Mouse (Mus musculus) forebrain, embryonic 13.5 days (tissue): ENCODE data around the gene Nupr1l. TPM values are rescaled to one million over a fixed set of nuclear protein-coding genes. Genes with fewer than 3 reads are reported as not detected.

Experiments used
- ATAC-seq: fragments of 200-750 bp; cut with Nextera tagmentation; 2 replicates; pipeline ENCODE4 v1.8.0; 2017
- H3K27ac ChIP-seq: fragments of 300-500 bp; sonication (generic); 2 replicates; pipeline ENCODE4 v1.5.1; 2015; ENCODE audit warnings: inconsistent platforms, mild to moderate bottlenecking, moderate library complexity
- H3K27me3 ChIP-seq: fragments of 300-500 bp; sonication (generic); 2 replicates; pipeline ENCODE4 v1.6.1; 2015; ENCODE audit warnings: mild to moderate bottlenecking, inconsistent platforms
- H3K36me3 ChIP-seq: fragments of 300-500 bp; sonication (generic); 2 replicates; pipeline ENCODE4 v1.6.1; 2015; ENCODE audit warnings: mild to moderate bottlenecking, inconsistent platforms; ENCODE audit not compliant: poor library complexity, severe bottlenecking
- H3K4me1 ChIP-seq: fragments of 300-500 bp; sonication (generic); 2 replicates; pipeline ENCODE4 v1.6.1; 2015; ENCODE audit warnings: inconsistent platforms
- H3K4me2 ChIP-seq: fragments of 300-500 bp; sonication (generic); 2 replicates; pipeline ENCODE4 v1.6.1; 2015; ENCODE audit warnings: inconsistent platforms, mild to moderate bottlenecking, moderate library complexity
- H3K4me3 ChIP-seq: fragments of 300-500 bp; sonication (generic); 2 replicates; pipeline ENCODE4 v1.5.1; 2015; ENCODE audit warnings: mild to moderate bottlenecking, inconsistent platforms
- H3K9ac ChIP-seq: fragments of 300-500 bp; sonication (generic); 2 replicates; pipeline ENCODE4 v1.6.1; 2015; ENCODE audit warnings: mild to moderate bottlenecking, inconsistent platforms
- H3K9me3 ChIP-seq: fragments of 300-500 bp; sonication (generic); replicated peaks from 2 replicates; pipeline ENCODE4 v1.6.1; 2016; ENCODE audit warnings: inconsistent platforms
- WGBS: fragments of 180-500 bp; shearing (Covaris S2); methylation state at CpG from one replicate; pipeline ENCODE4 v1.1.7; 2015; 5-methylcytosine and 5-hydroxymethylcytosine counted together
- polyA plus RNA-seq: library from polyadenylated mRNA; unstranded; fragments of >200 nt; fragmentation: Nextera tagmentation; extraction: Ambion mirVana; gene quantifications from 2 replicates; pipeline ENCODE4 v1.2.1, GENCODE M21; 2015

The Nupr1l gene
- polyA plus RNA-seq, 1 experiment from 2014 or later = 7.2 TPM

DNA sequence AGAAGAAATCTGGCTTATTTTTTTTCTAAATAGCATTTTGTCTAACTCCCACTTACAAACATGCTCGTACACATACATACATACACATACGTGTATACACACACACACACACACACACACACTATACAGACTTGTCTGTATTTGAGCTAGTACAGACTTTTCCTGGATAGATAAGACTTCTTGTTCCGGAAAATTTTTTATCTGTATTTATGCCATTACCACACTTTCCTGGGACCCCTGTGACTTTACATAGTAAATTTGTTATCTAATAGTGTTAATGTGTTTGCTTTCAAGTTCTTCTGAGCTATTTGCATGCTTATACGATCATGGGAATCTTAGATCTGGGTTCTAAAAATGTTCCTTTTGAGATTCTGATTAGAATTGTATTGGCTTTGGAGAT is 43.8 kb downstream of the Nupr1l start:
- H3K9me3 ChIP-seq = no peaks in the 10 kb centered on the region
- WGBS = 95% methylated on average over 4 of the region's 4 CpGs
- no peaks in the 10 kb centered on the region for H3K4me1 ChIP-seq
- H3K4me2 ChIP-seq = no peak overlapping the region
- no peak overlapping the region for H3K9ac ChIP-seq
- H3K27ac ChIP-seq = no peak overlapping the region
- H3K36me3 ChIP-seq = no peaks in the 10 kb centered on the region
- ATAC-seq = no peak
- H3K27me3 ChIP-seq = no peaks in the 10 kb centered on the region
- H3K4me3 ChIP-seq = no peak overlapping the region

DNA sequence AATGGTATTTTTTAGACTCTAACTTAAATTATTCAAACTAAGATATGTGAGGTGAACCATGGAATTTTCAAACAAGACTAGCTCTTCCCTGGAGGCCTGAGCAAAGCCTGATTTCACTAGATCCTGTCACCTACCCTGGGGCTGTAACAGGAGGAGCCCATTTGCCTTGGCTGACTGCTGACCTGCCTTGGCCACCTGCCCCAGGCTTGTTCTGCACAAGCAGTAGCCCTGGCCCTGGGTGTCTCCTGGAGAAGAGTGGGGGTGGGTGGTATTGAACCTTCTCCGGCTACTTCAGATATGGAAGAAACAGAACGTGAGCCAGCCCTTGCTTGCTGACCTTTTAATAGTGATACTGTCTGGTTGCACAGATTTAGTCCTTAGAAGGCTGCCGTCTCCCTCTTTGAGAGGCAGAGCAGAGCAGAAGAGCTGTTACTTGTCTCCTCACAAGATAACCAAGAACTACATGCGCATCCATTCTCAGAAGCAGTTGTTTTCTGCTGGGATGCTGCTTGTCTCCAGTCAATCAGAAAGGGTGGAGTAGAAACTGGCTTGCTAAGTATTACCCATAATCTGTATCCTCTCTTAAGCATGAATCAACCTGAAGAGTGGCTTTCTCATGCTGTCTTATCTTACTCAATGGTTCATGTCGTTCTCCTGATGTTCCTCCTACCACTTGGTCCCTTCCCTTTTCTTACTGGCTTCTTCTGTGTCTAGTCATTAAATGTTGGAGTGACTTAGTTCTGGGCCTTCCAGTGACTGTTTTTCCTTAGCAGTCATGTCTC is 46.3 kb downstream of the Nupr1l start:
- no peak for ATAC-seq
- WGBS = 90% methylated on average over 5 of the region's 5 CpGs

GRCm38 (mm10) chr5:129955792-129956191 is 47.5 kb downstream of the Nupr1l start:
- 82% methylated on average over 6 of the region's 6 CpGs for WGBS
- Histone ChIP-seq H3K4me1 (no peaks in the 10 kb centered on the region), H3K9ac (no peak overlapping the region), H3K27ac (no peak overlapping the region), H3K4me3 (no peak overlapping the region), H3K9me3 (no peaks in the 10 kb centered on the region), H3K27me3 (no peaks in the 10 kb centered on the region), H3K4me2 (no peak overlapping the region), H3K36me3 (peaks cover 7% of the 10 kb centered on the region; the same call in 1 of the 2 replicates)
- no peak for ATAC-seq

More for the DNA sequence above, 46.3 kb downstream of the Nupr1l start:
- H3K4me2 ChIP-seq = no peak overlapping the region
- H3K27me3 ChIP-seq = no peaks in the 10 kb centered on the region
- no peak overlapping the region for H3K27ac ChIP-seq
- H3K4me1 ChIP-seq = no peaks in the 10 kb centered on the region
- no peaks in the 10 kb centered on the region for H3K9me3 ChIP-seq
- H3K36me3 ChIP-seq = 0 out of 2 replicates have a peak, but pooled peaks cover under 1% of the 10 kb centered on the region
- no peak overlapping the region for H3K4me3 ChIP-seq
- no peak overlapping the region for H3K9ac ChIP-seq

DNA sequence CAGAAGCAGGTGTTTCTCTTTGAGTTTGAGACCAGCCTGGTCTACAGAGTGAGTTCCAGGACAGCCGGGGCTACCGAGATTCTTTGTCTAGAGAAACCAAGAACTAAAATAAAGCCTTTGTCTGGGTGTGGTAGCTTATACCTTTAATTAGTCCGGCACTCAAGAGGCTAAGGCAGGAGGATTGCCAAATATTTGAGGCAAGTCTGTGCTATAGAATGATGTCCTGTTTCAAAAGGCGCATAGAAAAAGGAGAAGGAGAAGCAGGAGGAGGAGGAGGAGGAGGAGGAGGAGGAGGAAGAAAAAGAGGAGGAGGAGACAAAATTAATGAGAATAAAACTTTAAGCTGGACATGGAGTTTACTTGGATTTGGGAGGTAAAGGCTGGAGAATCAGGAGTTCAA is 54.9 kb downstream of the Nupr1l start:
- H3K9ac ChIP-seq = no peak overlapping the region
- H3K27ac ChIP-seq = no peak overlapping the region
- H3K36me3 ChIP-seq = peaks cover 7% of the 10 kb centered on the region; the same call in 1 of the 2 replicates
- peaks cover 10% of the 10 kb centered on the region for H3K4me1 ChIP-seq
- no peak overlapping the region for H3K4me3 ChIP-seq
- H3K4me2 ChIP-seq = no peak overlapping the region
- no peaks in the 10 kb centered on the region for H3K9me3 ChIP-seq
- ATAC-seq = no peak
- 26% methylated on average over 4 of the region's 4 CpGs for WGBS
- H3K27me3 ChIP-seq = no peaks in the 10 kb centered on the region

Other genes starting within 250 kb of the Nupr1l start
- gene Zfp11, start 238.4 kb upstream of the Nupr1l start, polyA plus RNA-seq = 7.7 and 8.5 TPM in 2 replicates
- not detected in 2 replicates for gene Sept14, start 200.0 kb upstream of the Nupr1l start, polyA plus RNA-seq
- gene Mrps17, start 193.0 kb upstream of the Nupr1l start, polyA plus RNA-seq = 194 and 203 TPM in 2 replicates
- gene Nipsnap2, start 183.5 kb upstream of the Nupr1l start, polyA plus RNA-seq = 83.0 and 88.7 TPM in 2 replicates
- gene Psph, start 121.1 kb upstream of the Nupr1l start, polyA plus RNA-seq = 48.2 and 55.1 TPM in 2 replicates
- gene Sumf2, start 61.6 kb upstream of the Nupr1l start, polyA plus RNA-seq = 34.5 and 35.0 TPM in 2 replicates
- 1,055 and 1,072 TPM in 2 replicates for gene Chchd2, start 21.1 kb upstream of the Nupr1l start, polyA plus RNA-seq
- 9.6 and 10.5 TPM in 2 replicates for gene Zbed5, start 12.8 kb upstream of the Nupr1l start, polyA plus RNA-seq
- 0.27 and 0.37 TPM in 2 replicates for gene Phkg1, start 10.0 kb upstream of the Nupr1l start, polyA plus RNA-seq
- 26.4 and 26.5 TPM in 2 replicates for gene Vkorc1l1, start 33.4 kb downstream of the Nupr1l start, polyA plus RNA-seq
- gene Gusb, start 94.5 kb downstream of the Nupr1l start, polyA plus RNA-seq = 15.9 and 16.6 TPM in 2 replicates
- gene Asl, start 120.7 kb downstream of the Nupr1l start, polyA plus RNA-seq = 23.3 and 28.6 TPM in 2 replicates
- 67.0 and 77.0 TPM in 2 replicates for gene Crcp, start 120.8 kb downstream of the Nupr1l start, polyA plus RNA-seq
- gene Tpst1, start 164.8 kb downstream of the Nupr1l start, polyA plus RNA-seq = 47.5 and 50.2 TPM in 2 replicates
- gene Kctd7, start 236.3 kb downstream of the Nupr1l start, polyA plus RNA-seq = 8.3 and 8.9 TPM in 2 replicates